Mouse (Mus musculus) left cerebral cortex, postnatal 36 days (tissue): ENCODE results near the gene Hbp1. TPM values are rescaled to one million over a fixed set of nuclear protein-coding genes. Genes with fewer than 3 reads are reported as not detected.

ENCODE experiments used
- total RNA-seq, 2 experiments: library from RNA; stranded (reverse); gene quantifications; 2 replicates each; pipeline ENCODE4 v1.2.3; 2021

The Hbp1 gene
- total RNA-seq, 2 experiments from 2014 or later: 19.5 to 24.6 TPM

Other genes starting within 250 kb of the Hbp1 start
- 10 to 100 TPM; 49.0 to 49.6 TPM for gene Gpr22, start 236.6 kb downstream of the Hbp1 start, total RNA-seq
- 10 to 100 TPM; 76.0 to 84.6 TPM for gene Prkar2b, start 110.8 kb upstream of the Hbp1 start, total RNA-seq